Mouse (Mus musculus) adrenal gland, adult 8-10 months (tissue): ENCODE results near the gene Gm20388. TPM values are rescaled to one million over a fixed set of nuclear protein-coding genes. Genes with fewer than 3 reads are reported as not detected.

ENCODE experiments used
- DNase-seq: peaks from one replicate; pipeline ENCODE4 v3.0.0; 2022
- total RNA-seq, 4 experiments: library from RNA; stranded (reverse); gene quantifications; 2 replicates each; pipeline ENCODE4 v1.2.4; 2022

Gene Gm20388
- total RNA-seq, 4 experiments from 2014 or later = 1.7 to 16.9 (median 5.8) TPM

DNA sequence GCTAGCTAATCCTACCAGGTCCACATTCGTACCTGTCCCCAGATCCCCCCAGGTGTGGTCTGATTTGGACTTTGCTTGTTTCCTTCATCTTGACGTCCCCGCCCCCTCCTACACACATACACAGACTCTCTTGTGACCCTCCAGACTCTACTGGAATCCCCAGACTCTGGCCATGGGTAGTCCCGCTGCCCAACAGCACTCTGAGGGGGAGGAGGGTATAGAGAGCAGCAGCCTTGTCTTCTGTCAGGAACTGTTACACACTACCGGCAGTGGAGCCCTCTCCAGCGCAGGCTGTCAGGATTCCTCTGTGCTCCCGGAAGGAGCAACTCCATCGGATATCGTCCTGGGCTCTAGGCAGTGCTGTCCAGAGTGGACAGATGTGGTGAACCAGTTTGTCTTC lies 3220.4 kb downstream of the Gm20388 start:
- no peak for DNase-seq

DNA sequence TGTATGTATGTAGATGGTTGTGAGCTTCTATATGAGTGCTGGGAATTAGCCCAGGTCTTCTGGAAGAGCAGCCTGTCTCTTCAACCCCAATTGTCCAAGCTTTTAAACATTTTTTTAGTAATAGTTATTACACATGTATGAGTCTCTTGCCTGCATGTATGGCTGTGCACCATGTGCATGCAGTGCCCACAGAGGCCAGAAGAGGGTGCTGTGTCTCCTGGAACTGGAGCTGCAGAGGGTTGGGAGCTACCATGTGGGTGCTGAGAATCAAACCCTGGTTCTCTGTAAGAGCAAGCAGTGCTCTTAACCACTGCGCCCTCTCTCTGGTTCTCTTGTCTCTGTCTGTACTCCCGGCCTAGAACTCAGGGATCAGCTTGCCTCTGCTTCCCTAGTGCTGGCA lies 3222.3 kb downstream of the Gm20388 start:
- DNase-seq = no peak

DNA sequence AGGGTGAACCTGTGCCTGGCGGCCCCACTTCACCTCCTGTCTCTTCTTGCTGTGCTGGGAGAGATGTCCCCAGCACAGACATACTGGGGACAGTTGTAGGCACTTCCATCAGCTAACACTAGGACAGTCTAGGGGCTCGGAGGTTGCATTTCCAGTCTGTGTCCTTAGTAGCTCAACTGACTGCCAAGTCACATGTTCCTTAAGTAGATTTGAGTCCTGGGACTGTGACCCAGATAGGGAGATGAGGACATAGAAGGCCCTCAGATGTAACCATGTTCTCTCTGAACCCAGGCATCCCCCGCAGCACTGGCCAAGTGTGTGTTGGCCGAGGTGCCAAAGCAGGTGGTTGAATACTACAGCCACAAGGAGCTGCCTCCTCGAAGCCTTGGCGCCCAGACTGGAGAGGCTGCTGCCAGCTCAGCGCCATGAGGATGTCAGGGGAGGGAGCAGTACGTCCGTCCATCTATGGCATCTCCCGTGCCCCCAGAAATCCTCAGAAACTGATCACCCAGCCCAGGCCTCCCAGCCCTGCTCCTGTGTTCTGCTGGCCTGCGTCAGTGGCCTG lies 3223.6 kb downstream of the Gm20388 start:
- DNase-seq = no peak

DNA sequence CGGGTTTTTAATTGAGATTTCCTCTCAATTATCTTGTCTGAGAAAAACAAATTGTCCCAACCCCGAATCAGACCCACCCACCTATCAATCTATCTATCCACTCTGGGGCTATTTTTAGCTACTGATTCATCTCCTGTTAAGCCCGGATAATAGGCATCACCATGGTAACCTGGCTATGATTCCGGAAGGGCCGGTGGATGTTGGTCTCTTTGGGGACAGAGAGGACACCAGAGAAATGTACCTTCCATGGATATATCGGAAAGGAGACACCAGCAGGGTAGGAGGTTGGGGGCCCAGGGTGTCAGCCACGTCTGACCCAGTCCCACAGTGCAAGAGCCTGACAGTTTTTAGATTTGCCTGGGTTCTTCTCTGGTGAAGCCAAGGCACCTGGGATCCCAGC lies 3224.8 kb downstream of the Gm20388 start:
- no peak for DNase-seq

DNA sequence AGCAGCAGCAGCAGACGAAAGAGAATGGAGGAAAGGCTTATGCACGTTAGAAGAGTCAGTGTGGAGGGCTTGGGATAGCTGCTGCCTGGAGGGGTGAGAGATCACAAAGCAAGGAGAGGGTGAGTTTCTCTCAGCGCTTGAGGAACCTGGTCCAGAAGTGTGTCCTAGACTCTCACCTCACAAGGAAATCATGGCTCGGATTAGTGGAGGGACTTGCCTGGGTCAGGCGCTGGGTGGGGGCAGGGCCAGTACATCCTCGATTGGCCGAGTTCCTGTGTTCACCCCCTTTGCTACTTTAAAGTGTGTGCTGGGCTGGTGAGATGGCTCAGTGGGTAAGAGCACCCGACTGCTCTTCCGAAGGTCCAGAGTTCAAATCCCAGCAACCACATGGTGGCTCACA lies 3225.2 kb downstream of the Gm20388 start:
- DNase-seq = no peak

DNA sequence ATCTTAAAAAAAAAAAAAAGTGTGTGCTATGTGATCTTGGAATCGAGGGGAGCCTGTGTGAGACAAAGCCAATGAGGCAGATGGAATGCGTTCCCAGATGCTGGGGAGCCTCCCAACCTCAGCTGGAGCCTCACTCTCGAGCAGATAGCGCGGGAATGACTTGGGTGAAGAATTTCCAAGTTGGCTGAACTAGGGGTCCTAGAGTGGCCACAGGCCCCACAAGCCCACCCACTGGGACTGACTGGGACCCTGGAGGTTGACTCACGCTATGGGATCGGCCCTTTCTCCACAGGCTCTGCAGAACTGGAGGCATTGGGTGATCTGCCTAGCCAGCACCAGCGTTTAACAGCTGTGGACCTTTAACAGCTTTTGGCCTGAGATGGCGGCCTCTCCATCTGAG lies 3225.6 kb downstream of the Gm20388 start:
- DNase-seq = no peak

GRCm38 (mm10) chr8:123137645-123138077 lies 3227.0 kb downstream of the Gm20388 start:
- DNase-seq = no peak

DNA sequence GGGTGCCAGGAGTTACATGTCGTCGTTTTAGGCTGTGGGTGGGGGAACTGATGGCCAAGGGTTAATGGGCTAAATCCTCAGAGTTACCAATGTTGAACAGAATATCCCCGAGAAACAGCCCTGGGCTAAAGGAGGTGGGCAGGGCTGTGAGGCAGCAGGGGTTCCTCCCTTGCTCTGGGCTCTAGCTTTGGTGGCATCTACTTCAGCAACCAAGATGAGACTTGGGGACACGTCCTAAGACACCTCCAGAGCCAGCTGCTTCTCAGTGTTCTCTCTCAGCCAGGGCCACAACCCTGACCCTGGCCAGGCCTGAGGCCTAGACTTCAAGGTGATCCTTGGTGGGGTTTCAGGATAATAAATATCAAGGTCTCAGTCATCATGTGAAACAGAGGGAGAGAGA lies 3228.1 kb downstream of the Gm20388 start:
- DNase-seq = no peak

- DNase-seq = peak; percentile 79
Measured at GRCm38 (mm10) chr8:123141741-123142462, 3231.3 kb downstream of the Gm20388 start.

DNA sequence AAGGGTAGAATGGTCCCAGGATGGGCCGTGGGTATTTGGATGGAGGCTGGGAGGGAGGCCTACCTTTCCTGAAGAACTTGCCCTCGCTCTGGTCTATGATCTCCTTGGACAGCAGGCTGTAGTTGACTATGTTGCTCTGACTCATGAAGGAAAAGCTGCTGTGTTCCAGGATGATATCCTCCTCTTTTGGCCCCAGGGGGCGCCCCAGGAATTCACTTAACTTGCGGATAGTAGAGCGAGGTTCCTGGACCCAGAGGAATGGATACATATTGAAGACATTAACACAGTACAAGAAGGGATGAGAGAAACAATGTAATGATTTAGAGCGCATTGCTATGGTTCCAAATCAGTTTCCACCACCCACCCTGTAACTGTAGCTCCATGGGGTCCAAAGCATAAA lies 3234.6 kb downstream of the Gm20388 start:
- no peak for DNase-seq

DNA sequence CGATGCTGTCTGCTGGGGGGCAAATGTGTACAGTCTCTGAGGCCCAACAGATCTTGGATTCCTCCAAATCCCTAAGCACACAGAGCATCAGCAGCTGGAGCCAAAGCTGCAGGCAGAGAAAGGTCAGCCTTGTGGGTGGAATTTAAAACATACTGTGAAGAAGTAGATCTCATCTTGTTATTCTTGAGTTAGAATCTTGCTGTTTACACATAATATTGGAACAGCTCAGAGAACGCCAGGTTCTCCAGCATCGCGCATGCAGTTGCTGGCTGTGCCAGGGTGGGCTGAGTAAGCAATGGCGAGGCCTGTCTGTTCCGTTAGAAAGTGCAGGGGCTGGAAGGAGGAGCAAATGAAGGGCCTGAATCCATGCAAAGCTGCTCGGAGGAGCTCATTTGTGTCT lies 3235.7 kb downstream of the Gm20388 start:
- no peak for DNase-seq

DNA sequence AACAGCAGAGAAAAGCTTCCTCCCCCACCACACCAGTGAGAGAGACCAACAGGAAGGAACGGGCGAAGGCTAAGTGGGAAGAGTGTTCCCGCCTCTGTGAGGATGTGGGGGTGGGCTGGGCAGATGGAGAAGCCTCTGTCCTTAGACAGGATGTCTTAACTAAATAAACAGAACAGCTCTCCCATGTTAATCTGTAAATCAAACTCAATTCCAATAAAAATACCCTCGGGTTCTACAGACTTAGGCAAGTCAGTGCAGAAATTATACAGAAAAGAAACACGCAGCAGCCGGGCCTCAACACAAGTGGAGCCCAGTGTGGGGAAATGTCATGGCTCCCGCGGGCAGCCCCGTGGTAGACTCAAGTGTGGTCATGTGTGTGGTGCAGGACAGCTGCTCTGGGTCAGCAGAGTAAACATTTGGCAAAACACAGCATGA lies 3240.1 kb downstream of the Gm20388 start:
- DNase-seq = no peak

DNA sequence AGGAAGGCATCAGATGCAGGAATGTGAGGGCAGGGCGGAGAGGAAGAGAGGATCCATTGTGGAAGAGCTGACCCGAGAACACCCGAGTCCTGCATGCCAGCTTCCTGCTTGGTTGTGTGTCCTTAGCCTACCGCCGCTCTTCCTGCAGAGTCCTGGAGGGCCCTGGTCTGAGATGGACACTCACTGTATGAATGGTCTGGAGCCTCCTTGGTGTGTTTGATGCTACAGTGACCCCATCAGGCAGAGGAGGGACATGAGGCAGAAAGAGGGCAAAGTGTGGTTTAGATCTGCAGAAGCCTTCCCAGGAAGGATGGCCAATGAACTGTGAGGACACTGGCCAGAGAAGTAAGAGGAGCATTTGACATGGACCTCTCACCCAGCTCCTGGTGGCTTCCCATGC lies 3244.5 kb downstream of the Gm20388 start:
- DNase-seq = no peak

GRCm38 (mm10) chr8:123156070-123156773 lies 3245.6 kb downstream of the Gm20388 start:
- no peak for DNase-seq

- DNase-seq = no peak
Measured at GRCm38 (mm10) chr8:123157888-123158465, 3247.3 kb downstream of the Gm20388 start, which contains the start of gene Sult5a1. Sult5a1 (minus strand) TSS chr8:123158315.

GRCm38 (mm10) chr8:123181391-123181790 lies 3270.8 kb downstream of the Gm20388 start:
- peak; percentile 58 for DNase-seq

GRCm38 (mm10) chr8:123185566-123186409 lies 3275.1 kb downstream of the Gm20388 start, which contains the start of gene Dpep1:
Dpep1 (plus strand) TSS chr8:123186242.
- no peak for DNase-seq

GRCm38 (mm10) chr8:123188006-123188405 lies 3277.4 kb downstream of the Gm20388 start:
- DNase-seq = no peak

DNA sequence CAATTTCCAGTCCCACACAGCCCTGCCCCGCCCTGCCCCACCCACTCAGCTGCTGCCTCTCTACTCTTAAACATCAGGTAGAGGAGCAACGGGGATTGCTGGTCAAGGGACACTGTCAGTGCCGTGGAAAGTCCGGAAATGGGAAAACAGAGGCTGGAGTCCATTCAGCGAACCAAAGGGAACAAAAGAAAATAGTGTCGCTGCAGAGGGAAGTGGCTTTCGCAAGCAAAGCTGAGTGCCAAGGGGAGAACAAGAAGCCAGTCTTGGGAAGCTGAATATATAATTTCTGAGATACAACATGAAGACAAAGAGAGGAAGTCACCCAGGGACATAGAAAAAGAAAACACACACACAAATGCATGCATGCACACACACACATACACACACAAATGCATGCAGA lies 3278.2 kb downstream of the Gm20388 start:
- DNase-seq = no peak

DNA sequence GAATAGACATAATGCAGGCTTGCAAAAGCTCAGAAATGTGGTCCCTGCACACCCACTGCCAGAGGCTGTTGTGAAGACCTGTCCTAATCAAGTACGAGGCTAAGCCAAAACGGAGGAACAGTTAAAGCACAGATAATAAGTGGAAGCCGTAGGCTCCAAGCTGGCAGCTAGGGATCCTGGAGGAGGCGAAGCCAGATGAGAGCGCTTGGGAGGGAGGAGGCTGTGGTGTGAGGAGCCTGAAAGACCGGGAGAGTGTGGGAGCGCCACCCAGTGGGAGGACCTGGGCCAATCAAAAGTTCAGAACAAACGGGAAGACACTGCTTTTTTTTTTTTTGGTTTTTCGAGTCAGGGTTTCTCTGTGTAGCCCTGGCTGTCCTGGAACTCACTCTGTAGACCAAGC lies 3280.0 kb downstream of the Gm20388 start:
- peak; percentile 60 for DNase-seq

DNA sequence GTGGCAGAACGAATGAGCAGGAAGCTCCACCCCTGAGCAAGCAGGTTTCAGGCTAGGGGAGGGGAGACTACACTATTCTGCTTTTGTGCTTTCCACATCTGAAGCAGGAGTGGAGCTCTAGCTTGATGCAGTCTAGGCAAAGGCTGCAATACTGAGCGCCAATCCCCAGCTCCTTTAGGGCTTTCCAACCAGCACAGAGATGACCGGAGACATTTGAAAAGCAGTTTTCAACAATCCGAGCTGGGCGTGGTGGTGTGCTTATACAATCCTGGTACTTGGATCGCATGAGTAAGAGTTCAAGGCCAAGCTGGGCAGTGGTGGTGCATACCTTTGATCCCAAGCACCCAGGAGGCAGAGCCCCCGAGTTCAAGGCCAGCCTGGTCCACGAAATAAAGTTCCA lies 3281.3 kb downstream of the Gm20388 start:
- DNase-seq = no peak

- no peak for DNase-seq
Measured at GRCm38 (mm10) chr8:123193771-123194170, 3283.1 kb downstream of the Gm20388 start.
